Mouse (Mus musculus): ENCODE results near the gene Tmem132a.

Gene Tmem132a

DNA sequence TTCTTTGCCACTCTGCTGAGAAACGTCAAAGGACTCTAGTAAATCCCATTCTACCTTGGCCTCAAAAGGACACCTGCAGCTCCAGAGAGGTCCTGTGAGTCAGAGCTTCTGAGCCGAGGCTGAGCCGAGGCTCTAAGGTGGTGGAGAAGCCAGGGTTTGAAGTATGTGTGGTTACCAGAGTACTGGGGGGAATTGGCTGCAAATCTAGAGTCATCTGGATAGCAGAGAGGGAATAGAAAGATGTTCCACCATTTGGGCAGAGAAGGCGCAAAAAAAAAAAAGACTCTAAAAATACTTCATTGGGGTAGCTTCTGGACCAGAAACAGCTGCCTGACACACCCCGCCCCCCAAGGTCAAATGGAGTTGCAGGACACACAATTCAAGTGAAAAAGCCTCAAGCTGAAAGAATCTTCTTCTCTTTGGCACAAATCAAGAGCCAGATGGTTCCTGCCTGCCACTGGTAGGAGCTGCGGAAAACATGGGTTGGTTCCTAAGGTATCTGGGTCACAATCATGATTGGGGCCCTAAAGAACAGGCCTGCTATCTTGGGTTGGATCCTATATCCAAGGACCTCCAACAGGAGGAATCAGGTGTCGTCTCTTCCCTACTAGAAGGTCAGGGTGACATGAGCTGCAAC, 8.6 kb upstream of the Tmem132a start:
- no peak for DNase-seq (ENCODE audit: low spot score)

DNA sequence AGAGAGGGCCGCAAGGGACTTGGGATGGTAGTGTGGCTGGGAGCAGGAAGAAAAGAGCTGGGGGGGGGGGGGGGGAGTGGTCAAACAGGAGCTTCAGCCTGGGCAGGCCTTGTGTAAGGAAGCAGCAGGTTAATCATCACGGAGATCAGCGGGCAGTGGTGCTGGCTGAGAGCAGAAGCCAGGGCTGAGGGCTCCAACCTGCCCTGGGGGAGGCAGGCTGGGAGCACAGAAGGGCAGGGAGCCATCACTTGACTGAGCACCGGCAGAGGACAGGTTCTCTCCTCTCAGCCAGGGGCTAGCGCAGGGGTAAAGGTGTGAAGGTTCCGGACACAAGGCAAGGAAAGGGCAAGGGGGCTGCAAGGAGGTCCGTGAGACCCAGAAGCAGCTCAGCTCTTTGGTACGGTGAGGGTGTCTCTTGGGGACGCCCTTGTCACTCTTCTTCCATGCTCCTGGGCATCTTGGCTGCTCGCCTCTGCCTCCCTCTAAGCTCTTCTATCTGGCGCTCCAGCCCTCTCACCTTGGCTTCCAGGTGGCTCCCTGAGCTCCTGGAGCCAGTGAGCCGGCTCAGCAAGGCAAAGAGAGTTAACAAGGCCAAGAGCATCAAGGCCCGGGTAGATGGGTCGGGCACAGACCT, 1.7 kb upstream of the Tmem132a start:
- no peak for DNase-seq (ENCODE audit: low spot score)

DNA sequence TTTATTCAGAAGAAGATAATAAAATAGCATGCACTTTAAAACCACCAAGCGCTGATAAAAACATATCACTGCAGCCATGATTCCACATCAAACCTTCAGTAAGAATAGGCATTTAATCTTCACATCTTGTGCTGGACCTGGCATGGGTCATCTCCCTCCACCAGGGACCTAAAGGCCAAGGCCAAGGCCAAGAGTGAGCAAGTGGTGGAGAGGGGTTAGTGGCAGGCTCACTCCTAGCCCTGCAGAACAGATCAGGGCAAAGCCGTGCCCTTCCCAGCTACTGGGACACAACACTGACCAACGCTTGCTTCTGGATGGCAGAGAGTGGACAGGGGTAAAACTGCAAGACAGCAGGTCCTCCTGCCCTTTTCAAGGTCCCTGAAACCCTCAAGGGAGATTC, 936 bp upstream of the Tmem132a start:
- DNase-seq (ENCODE audit: low spot score) = no peak

DNA sequence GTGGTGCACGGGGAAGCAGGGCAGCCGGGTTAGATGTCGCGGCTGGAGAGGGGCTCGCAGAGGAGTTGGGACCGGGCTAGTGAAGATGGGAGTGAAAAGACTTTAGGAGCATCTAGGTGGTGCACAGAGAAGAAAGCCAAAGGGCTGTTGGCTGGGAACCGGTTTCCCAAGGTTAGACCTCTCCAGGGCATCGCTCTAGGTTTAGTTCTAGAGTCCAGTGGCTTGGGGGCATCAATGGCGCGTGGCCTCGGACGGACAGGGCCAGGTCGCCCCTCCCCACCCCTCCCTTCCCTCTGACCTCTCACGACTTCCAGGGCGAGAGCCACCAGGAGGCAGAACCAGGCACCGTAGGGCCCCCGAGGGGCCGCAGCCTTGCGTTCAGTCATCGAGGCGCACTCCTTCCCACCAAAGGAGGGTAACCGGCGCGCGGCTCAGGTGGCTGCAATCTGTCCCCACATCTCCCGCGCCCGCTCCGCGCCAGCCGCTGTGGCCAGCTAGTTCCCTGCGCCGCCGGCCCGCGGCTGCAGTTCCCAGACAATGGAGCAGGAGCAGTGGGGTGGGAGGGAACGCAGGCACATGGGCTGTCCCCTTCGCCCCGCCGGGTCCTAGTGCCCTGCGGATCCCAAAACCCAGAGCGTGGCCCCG, 377 bp downstream of the Tmem132a start:
- DNase-seq (ENCODE audit: low spot score) = peak; percentile 85

DNA sequence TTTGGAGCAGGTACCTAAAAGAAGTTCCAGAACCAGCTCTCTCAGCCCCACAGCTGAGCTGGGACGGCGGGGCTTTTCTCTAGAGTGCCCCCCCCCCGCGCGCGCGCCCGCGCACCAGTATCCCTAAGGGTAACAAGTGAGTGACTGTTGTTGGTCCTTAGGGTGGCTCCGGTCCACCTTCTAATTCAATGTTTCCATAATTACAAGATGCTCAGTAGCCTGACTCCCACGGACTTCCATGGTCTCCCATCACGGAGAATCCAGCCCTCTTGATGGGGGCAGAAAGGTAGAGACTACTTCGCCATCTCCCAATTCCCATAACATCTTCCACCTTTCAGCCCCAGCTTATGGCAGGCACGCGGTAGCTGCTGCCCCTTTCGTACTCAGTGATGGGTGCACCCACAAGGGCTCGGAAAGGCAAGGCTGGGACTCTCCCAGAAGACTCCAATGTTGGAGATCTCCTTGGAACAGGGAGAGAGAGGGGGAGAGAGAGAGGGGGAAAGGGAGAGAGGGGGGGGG, 1.1 kb downstream of the Tmem132a start:
- no peak for DNase-seq (ENCODE audit: low spot score)

DNA sequence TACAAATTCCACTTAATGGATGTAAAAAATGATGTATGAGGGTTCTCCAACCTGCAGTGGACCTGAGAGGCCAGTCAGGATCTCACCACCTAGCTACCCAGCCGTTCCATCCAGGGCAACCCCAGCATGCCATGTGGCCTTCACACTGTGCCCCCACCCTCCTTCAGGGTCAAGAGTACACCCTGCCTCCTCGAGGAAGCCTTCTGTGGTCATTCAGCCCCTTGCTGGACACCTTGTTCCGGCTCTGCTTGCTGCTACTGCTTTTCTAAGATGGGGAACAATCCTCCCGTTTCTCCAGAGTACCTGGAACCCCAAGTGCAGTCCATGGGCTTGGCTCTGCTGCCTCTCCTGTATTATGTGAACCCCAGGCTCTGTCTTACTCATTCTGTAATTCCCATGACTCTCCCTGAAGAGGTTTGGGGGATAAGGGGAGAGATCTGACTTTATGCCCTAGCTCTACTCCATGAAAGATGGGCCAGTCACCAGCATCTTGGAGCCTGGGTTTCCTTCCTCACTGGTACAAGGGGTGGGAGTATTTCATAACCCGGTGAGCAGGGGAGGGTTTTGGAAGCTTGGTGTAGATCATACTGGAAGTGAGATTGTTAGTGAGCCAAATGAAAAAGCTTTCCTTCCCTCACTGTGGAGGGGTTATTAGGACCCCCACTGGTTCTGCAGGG, 1.7 kb downstream of the Tmem132a start:
- DNase-seq (ENCODE audit: low spot score) = no peak

DNA sequence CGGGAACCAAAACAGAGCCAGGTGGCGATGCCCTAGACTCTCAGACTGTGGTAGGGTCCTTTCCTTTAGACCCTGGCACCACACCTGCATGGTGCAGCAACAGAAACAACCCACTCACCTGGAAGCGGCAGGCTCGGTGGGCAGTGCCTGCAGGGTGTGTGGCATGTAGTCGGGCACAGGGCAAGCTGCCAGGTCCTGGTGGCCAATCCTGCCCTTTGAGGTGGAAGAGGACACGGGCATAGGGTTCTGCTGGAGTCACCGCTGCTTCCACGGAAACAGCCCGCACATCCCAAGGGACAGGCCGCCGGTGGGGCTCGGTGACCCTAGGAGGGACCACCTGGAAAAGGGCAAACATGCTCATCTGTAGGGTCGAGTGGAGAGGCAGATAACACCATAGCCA, 3.4 kb downstream of the Tmem132a start:
- DNase-seq (ENCODE audit: low spot score) = no peak

DNA sequence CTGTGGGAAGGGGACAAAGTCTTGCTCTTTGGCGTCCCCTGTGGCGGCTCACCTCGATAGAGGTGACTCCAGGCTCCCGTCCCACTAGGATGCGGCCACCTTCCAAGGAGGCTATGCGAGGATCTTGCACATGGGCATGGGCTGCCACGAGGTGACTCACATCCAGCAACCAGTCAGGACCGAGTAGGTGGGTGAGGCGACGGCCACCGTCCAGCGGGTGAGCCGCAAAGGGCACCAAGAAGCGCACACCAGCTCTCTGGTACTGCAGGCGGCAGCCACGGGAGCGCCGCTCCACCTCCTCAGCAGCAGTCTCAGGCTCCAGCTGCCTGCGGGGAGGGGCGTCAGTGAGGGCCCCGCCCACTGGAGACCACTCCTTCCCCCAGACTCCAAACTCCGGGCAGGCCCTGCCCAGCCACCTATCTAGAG, 9.7 kb downstream of the Tmem132a start:
- DNase-seq (ENCODE audit: low spot score) = no peak

DNA sequence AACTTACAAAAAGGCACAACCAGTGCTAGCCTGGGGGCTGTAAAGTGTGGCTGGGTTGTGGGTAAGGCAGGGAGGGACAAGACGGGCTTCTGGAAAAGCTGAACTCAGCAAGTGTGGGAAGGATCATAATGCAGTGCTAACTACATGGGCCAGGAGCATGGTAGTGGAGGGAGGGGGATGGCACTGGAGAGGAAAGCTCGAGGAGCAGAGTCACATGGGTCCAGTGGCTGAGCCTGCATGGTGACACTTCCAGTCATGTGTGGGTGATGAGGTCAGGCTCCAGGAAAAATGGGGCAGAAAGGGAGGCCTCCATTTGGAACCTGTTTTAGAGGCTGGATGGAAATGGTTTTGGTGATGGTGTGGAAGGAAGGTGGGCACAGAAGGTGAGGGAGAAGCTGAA, 13.2 kb downstream of the Tmem132a start:
- no peak for DNase-seq (ENCODE audit: low spot score)

DNA sequence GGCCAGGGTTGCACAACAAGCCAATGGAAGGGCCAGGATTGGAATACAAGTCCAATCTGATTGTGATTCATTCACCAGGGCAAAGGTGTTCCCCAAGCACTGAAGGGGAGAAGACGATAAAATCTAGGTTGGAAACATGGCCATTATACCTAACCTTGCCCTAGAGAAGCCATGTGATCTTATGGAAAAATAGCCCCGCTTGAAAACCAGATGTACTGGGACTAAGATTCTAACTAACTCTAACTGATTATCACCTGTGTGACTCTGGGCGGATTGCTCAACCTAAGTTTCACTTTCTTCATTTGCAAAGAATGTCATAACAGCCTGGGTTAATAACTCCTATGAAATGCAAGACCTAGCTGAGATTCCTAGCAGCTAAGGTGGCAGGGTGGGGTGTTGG, 14.3 kb downstream of the Tmem132a start:
- no peak for DNase-seq (ENCODE audit: low spot score)

DNA sequence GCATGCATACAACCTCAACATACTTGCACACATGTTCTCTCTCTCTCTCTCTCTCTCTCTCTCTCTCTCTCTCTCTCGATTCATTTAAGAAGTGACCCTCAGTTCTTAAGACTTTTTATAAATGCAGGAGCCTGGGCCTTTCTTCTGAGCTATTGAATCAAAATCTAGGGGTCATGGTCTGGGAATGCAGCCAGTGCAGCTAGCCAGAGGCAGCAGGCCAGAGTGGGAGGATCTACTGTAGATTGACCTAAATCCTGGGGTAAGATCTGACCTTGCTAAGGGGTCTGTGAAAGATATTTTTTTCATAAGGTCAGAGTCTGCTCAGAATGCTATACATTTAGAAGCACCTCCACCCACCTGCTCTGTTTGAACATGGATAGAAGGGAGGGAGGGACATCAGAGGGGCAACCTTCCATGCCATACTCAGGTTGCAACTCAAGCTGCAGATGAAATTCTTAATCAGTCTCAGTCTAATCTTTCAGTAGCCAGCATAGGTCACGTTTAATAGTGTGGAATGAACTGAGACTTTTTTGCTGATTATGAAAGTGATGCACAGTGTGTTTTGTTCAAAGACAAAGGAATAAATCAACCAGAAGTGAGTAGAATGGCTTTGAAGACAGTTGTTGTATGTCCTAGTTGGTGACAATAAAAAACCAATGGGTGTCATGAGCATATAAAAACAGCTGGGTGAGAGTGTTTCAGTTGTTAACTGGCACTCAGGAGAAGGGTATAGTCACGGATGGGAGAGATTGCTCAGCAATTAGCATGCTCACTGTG, 22.2 kb downstream of the Tmem132a start:
- no peak for DNase-seq (ENCODE audit: low spot score)

DNA sequence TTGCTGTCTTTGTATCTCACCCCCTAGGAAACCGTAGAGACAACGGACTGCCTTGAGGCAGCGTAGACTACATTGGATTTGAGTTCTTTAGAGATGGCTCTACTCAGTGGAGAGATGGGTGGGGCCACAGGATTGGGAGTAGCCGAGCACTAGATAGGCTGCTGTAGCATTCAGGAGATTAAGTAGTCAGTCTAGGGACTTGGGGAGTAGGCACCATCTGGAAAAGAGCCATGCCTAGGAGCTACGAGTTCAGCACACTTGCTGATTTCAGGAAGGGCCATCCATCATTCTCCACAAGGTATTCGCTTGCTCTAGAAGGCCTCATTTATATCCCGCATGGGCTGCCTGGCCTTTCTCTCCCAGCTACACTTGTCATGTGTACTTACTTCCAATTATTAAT, 23.6 kb downstream of the Tmem132a start:
- DNase-seq (ENCODE audit: low spot score) = no peak

DNA sequence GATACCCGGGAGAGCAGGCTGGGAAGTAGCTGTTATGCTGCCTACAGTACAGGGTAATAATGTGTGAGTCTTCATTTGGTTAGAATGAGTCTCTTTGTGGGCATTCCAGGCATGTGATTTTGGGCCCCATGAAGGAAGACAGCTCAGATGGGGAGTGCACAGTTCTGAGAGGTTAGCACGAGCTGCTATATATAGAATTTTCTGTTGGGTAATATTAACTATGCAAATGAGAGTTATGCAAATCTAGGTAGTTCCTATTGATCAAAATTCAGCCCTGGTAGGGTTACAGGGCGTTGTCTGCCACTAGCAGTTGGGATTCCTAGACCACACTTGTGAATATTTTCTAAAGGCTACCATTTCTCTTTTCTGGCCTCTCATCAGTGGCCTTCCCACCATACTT, 24.3 kb downstream of the Tmem132a start:
- DNase-seq (ENCODE audit: low spot score) = no peak

DNA sequence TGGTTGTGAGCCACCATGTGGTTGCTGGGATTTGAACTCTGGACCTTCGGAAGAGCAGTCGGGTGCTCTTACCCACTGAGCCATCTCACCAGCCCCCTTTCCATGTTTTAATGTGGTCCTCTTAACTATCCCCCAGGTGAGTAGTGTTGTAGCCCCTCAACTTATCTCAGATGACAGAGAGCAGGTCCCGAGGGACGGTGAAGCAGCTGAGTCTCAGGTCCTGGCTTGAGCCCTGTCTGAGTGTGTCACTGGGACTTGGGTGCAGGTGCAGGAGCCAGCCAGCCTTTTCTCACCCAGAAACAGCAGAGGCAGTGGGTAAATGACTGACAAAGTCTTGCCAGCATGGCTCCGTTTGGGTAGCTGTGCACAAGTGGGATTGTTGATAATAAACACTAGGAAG, 25.5 kb downstream of the Tmem132a start:
- no peak for DNase-seq (ENCODE audit: low spot score)

DNA sequence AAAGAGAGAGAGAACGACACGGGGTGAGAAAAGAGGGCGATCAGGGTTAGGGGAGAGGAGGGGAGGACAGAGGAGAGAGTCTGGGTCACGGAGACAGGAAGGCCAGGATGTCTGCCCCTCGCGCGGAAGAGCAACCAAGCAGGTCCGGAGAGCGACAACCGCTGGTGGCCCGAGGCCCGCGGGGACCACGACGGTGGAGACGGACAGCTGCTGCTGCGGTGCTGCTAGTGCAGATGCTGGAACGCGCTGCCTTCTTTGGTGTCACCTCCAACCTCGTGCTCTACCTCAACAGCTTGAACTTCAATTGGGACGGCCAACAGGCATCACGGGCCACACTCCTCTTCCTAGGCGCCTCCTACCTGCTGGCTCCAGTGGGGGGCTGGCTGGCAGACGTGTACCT, 26.8 kb downstream of the Tmem132a start:
- no peak for DNase-seq (ENCODE audit: low spot score)

DNA sequence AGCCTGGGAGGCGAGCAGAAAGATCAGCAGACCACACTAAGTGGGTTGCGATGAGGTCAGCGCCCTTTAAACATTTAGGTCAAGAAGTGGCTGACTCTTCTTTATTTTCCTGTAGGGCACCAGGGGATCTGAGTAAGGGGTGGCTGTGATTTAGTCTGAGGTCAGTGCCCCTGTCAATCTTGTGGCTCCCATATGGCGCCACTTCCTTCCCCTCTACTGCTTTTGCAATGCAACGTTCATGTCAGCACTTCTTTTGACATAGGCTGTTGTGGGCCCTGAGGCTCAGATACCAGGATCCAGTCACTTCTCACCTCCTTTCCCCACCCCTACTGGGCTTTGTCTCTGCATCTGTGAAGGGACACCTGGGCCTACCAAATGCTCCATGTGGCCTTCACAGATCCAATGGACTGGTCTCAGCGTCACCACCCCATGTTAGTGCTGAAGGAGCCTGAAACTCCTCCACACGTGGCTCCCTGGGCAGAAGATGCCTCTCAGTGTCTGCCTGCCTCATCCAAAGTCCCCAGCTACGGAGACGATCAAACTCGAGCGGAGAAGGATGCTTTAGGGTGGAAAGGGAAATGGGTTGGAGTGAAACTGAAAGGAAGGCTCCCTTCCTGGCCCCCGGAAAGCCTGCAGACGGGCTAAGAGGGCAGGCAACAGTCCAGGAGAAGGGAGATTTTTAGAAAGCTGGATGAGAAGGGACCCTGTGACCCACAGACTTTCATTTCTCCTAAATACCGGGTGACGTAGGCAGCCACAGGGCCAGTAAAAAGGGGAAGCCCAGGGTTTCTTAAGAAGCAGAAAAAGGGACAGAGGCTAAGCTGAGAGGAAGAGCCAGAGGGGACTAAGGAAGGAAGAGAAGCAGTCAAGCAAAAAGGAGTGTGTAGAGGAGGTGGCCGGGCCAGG, 27.8 kb downstream of the Tmem132a start:
- DNase-seq (ENCODE audit: low spot score) = peak; percentile 52

DNA sequence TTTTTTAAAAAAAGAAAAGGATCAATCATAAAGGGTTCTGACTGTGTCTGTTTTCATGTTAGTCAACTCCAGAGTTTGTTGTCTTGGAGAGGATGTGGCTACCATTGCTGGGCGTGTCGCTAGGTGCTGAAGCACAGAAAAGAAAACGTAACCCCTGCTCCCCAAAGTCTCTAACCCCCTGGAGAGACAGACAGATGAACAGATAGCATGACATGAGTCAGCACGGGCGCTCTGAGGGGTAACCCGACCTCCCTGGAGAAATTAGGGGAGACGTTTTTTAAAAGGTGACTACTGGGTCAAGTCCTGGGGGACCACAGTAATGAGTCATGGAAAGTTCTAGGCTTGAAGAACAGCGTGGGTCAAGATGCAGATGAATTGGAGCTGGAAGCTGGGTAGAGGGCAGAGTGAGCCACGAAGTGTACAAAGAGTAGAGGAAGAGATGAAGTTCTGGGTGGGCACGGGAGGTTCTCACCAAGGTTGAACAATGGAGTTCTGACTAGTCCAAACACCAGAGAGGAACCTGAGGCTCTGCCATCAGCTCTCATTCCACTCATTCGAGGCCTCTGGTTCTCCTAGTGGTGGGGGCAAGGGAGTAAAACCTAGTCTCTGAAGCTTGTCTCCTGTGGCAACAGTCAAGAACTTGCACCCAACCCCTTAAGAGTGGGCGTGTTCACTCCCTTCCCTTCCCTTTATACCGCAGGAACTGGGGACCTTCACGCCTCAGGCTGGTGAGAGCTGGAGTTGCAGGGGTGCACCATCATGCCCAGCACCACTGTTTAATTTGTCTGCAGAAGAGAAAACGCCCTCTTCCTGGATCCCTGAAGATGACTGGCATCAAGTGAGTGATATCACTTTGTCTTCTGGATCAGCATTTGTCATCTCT, 30.5 kb downstream of the Tmem132a start, which contains the start of gene Slc15a3:
Gene Slc15a3 (plus strand): TSS at position 718 of the 883 bp plus-strand sequence.
- DNase-seq (ENCODE audit: low spot score) = no peak

DNA sequence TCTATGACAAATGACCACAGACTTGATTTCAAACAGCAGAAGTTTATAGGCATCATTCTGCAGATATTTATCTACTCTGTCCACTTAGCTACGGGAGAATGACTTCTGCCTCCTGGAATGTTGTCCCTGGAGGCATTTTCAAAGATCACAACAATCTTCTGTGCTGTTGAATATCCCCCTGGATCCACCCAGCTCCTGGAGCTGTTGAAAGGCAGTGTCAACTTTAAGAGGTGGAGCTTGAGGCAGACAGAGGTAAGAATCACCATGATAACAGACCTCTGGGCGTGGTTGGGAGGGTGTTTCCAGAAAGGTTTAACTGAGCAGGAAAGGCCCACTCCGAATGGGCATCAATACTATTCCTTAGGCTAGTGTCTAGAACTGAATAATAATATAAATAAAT, 34.1 kb downstream of the Tmem132a start:
- DNase-seq (ENCODE audit: low spot score) = no peak

DNA sequence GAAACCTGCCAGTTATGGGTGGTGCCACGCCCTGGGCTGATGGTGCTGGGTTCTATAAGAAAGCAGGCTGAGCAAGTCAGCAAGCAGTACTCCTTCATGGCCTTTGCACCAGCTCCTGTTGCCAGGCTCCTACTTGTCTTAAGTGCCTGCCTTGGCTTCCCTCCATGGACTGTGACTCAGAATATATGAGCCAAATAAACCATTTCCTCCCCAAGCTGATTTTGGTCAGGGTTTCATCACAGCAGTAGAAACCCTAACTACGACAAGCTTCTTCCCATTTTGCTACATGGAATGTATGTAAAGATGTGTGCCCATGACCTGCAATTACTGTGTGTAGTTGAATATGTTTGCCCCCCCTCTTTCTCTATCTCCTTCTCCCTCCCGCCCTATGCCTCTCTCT, 36.1 kb downstream of the Tmem132a start:
- no peak for DNase-seq (ENCODE audit: low spot score)

DNA sequence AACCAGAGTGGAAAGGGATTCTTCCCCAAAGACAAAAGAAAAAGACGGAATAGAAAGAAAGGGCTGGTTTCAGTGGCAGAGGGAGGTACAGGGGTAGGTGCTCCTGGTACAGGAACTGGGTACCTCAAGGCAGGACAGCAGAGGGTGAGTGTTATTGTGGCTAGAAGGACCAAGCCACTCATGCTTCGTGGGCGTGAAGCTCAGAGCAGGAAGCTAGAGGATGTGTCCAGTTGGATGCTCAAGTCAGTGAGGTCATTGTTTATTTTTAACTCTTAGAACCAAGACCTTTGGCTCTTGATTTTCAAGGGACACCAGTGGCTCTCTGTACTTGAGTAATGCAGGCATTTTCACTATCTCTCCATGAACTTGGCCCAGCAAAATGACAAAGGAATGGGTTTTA, 37.7 kb downstream of the Tmem132a start:
- DNase-seq (ENCODE audit: low spot score) = no peak
